Mouse (Mus musculus) testis, adult 2 months (tissue): ENCODE data around the gene P2rx6.

Experiments used
- CTCF ChIP-seq: fragments of 200-500 bp; IDR thresholded peaks from 2 replicates; pipeline ENCODE4 v1.5.1; 2012; ENCODE audit warnings: low read depth, mild to moderate bottlenecking, inconsistent platforms, low read length, moderate library complexity; ENCODE audit not compliant: control insufficient read depth, insufficient read depth, insufficient replicate concordance
- POLR2A ChIP-seq: fragments of 200-500 bp; IDR thresholded peaks from 2 replicates; pipeline ENCODE4 v1.6.1; 2012; ENCODE audit warnings: low read depth, mild to moderate bottlenecking, inconsistent platforms, low read length, moderate library complexity; ENCODE audit not compliant: control insufficient read depth

DNA sequence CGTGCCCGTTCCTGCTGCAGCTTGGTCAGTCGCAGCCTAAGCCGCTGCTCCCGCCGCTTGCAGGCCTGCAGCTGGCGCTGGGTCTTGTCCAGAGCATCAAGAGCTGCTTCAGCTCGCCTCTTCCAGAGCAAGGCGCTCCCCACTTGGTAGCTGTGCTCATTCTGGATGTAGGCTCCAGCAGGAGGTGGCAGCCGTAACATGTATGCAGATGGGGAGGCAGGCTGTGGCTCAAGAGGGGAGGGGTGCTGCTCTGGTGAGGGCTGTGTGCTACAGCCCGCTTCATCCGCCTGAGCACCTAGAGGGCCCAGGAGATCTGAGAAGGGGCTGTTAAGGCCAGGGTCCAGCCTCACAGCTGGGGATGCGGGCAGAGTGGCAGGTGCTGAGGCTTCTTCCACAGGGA is 33.4 kb upstream of the P2rx6 start:
- TF ChIP-seq POLR2A, result no peak
- no peak for TF ChIP-seq CTCF
